Mouse (Mus musculus) fibroblast of lung, adult 2 months (primary cell): Measurements from ENCODE around the gene Gucd1.
A peak's percentile ranks its signal among the peaks of the same experiment; 100 is the strongest.
"Not testable (repeated sequence)": the region's sequence is repeated elsewhere in the genome, so short reads cannot be mapped to it uniquely, and the experiment has no call there.

ENCODE experiments used
- DNase-seq: peaks from one replicate; pipeline ENCODE4 v3.0.0-alpha.2; 2011; ENCODE audit warnings: low read depth

Gene Gucd1

GRCm38 (mm10) chr10:75503692-75504091, 14.1 kb downstream of the Gucd1 start:
- no peak for DNase-seq

DNA sequence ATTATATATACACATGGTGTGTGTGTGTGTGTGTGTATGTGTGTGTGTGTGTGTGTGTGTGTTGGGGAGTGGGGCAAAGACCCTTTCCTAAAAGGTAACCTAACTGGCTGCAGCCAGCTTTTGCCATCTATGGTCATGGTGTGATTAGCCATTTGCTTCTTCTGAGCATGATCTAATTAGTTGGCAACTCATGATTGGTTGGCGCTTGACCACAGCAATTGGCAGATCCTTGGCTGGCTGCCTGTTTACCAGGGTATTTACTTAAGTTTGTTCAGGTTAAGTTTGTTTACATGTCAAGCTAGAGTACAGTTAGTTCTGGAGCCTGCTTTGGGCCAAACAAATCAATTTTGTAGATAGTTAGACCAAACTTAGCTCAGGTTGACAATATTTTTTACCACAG, 16.1 kb downstream of the Gucd1 start:
- no peak for DNase-seq

GRCm38 (mm10) chr10:75500345-75500744, 17.4 kb downstream of the Gucd1 start:
- DNase-seq: no peak

DNA sequence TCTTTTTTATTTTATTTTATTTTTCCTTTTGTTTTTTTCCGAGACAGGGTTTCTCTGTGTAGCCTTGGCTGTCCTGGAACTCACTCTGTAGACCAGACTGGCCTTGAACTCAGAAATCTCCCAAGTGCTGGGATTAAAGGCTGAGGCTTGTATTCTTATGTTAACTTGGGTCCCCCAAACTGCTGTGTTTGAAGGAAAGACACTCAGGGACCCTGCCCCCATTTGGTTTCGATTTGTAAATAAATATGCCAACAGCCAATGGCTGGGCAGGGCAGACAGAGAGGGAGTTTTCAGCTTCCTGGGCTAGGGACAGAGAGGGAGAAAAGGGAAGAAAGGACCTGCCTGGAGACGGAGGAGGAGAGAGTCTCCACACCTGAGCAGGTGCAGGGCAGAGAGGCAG, 18.0 kb downstream of the Gucd1 start:
- DNase-seq: no peak

GRCm38 (mm10) chr10:75499214-75499613, 18.6 kb downstream of the Gucd1 start:
- DNase-seq: not testable (repeated sequence)

- peak; percentile 62 for DNase-seq
These were observed 21.9 kb downstream of the Gucd1 start for GRCm38 (mm10) chr10:75495921-75496320.

DNA sequence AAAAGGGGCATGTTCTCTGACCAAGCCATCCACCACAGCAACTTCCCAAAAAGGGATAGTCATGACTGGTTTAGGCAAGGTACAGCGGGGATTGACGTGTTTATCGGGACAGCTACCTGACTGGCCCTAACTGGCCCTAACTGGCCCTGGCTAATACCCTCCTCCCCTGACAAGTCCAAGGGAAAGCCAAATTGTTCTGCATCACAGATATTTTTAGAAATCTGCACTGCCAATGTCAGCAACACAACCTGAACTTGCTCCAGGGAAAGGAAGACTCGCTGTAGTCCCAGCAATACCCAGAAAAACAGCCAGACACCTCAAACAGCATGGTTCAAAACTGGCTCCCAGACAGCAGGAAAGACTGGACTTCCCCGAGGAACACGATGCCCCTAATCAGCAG, 22.5 kb downstream of the Gucd1 start:
- DNase-seq: peak; percentile 87

GRCm38 (mm10) chr10:75491936-75492262, 25.9 kb downstream of the Gucd1 start:
- DNase-seq: no peak

- no peak for DNase-seq
These were observed 26.4 kb downstream of the Gucd1 start for GRCm38 (mm10) chr10:75491234-75491935.

DNA sequence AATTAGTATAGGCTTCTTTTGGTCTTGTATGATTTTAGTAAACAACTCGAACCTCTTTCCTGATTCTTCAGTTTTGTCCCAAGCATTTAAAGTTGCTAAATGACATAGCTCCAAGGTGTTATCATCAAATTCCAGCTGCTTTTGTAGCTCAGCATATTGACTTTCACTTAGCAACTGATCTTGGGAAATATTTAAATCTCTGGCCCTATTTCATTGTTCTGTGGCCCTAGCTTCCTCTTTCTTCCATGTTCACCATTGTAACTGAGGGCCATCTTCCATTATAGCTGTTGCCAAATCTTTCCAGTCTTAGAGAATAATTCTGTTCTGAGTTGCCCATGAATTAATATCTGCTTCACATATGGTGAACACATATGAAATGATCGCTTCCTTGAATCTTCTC, 27.0 kb downstream of the Gucd1 start:
- DNase-seq: no peak

- peak; percentile 28 for DNase-seq
These were observed 28.2 kb downstream of the Gucd1 start for GRCm38 (mm10) chr10:75489522-75489921.

- no peak for DNase-seq
These were observed 30.6 kb downstream of the Gucd1 start for GRCm38 (mm10) chr10:75487131-75487530.

GRCm38 (mm10) chr10:75486086-75486979, 31.4 kb downstream of the Gucd1 start:
- peak; percentile 57 for DNase-seq

DNA sequence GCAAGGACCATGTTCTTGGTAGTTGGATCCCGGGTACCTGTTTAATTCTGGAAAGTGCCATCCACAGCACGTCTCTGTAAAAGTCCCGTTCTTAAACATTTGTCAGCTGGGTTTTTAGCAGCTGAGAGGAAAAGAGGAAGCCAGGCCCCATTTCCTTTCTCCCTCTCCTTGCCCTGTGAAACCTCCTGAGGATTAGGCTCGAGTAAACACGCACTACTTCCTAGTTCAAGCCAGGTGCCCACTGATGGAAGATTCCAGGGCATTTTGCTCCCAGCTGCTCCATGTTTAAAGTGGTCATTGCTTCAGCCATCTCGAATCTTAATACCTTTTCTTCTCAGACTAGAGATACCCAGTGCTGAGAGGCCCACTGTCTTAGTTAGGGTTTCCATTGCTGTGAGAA, 33.0 kb downstream of the Gucd1 start:
- DNase-seq: no peak

- DNase-seq: no peak
These were observed 33.7 kb downstream of the Gucd1 start for GRCm38 (mm10) chr10:75484066-75484465.

DNA sequence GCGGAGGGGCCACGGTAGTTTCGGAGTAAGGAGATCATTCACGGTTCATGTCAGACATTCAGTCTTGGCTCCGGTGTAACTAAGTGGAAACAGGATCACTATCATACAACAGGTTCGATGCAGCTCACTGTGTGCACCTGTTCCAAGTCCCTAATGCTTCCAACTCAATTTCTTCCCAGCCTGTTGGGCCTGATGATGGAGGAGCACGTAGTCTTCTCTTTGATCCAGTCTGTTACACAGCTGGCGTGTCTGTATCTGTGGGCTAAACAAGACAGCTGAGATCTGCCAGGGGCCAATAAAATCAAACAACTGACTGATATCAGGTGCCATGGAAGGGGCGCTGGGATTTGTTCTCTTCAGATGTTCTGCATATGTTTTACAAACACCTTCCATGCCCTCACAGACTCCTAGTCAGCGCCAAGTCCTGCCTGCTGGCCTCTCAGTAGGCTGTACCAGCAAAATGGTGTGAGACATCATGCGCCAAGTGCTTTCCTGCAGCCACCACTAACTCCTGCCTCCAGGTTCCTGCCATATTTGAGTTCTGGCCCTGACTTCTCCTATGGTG, 34.8 kb downstream of the Gucd1 start:
- DNase-seq: no peak

GRCm38 (mm10) chr10:75482271-75482670, 35.5 kb downstream of the Gucd1 start:
- DNase-seq: no peak

DNA sequence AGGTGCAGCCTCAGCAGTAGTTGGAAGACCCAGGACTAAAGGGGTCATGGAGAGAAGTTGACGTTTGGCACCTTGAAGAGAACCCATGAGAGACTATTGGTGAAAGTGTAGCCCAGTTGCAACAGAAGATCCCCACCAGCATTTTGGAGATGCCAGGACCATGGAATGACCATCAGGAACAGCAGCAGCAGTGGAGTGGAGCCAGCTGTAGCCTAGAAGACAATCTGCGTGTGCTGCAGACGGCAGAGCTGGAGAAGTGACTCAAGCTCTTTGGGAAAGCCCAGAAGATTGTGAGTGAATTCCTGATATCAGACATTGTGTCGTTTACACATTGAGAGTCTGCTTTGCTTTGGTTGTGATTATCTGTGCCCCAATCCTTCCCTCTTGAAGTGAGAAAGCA, 36.1 kb downstream of the Gucd1 start:
- no peak for DNase-seq

GRCm38 (mm10) chr10:75479955-75480354, 37.8 kb downstream of the Gucd1 start:
- DNase-seq: no peak

GRCm38 (mm10) chr10:75477034-75477433, 40.7 kb downstream of the Gucd1 start:
- DNase-seq: no peak

DNA sequence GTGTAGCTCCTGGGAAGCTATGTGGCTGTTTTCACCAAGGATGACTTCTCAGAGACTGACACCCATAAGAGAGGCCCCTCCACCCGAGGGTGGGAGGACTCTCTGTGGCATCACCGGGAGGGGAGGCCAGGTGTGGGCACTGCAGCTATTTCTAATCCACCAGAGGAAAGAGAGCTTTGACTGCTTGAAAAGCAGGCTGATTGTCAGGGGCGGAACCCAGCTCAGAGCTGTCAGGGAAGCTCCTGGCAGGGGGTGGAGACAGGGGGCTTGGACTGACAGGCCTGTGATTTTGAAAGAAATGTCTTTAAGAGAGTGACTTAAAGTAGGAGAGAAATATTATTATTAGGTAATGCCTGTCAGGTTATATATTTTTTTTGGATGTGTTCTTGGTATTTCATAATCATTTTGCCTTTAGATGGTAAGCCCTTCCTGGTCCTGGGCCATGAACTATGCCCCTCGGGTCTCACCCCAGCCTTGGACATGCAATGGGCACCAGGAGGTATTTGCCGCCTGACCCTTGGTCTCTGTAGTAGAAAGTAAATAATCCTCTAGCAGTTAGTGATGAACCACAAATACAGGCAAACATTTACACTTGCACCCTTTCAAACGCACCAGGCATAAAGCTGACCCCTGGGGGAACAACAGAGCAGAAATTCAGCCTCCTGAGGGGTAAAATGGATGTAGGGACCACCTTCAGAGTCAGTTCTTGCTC, 42.5 kb downstream of the Gucd1 start:
- DNase-seq: not testable (repeated sequence)

GRCm38 (mm10) chr10:75474571-75474970, 43.2 kb downstream of the Gucd1 start:
- no peak for DNase-seq
